Mouse (Mus musculus): Measurements from ENCODE around the gene Rbm25. TPM values are rescaled to one million over a fixed set of nuclear protein-coding genes. Genes with fewer than 3 reads are reported as not detected.

The Rbm25 gene
- polyA plus RNA-seq, 1 experiment from 2014 or later: 262 TPM

DNA sequence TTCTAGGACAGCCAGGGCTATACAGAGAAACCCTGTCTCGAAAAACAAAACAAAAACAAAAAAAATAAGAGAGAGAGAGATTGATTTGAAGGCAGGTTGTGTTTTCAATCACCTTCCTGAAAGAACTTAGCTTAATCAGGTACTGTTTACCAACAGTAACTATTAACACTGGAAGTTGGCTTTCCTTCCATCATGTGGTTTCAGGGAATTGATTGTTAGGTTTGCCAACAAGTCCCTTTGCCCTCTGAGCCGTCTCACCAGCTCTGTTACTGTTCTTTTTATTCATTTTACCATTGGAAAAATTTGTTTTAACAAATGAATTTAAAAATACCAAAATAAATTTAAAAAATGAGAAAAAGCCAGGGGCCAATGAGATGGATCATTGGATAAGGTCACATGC, 78.9 kb downstream of the Rbm25 start:
- no peak for ATAC-seq (ENCODE audit: low FRiP score)
- WGBS: 92% methylated on average over 2 of the region's 2 CpGs
- H3K9me3 ChIP-seq (ENCODE audit: control insufficient read depth, low read length): no peaks in the 10 kb centered on the region

DNA sequence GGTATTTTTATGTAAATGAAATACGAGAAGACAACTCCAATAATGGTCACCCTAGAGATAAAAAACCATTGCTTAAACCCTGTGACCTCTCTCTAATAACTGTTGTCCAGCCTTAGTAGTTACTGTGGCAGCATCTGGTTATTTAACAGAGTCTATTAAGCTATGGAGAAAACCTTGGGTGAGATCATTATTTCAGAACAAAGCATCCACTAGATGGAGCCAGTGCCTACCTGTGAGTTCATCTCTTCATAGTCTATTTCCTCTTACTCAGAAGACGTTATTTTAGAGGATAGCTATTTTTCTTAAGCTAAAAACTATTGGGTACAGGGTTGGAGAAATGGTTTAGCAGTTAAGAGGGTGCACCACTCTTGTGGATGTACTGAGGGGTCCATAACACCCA, 82.7 kb downstream of the Rbm25 start:
- DNase-seq (ENCODE audit: low spot score, missing footprints): peak; percentile 90
- H3K27ac ChIP-seq (ENCODE audit: low read depth, low read length): no peak overlapping the region
- no peaks in the 10 kb centered on the region for H3K9me3 ChIP-seq (ENCODE audit: control insufficient read depth, low read length)
- H3K36me3 ChIP-seq (ENCODE audit: control insufficient read depth, insufficient read depth, low read length): no peaks in the 10 kb centered on the region; the same call in 1 of the 2 replicates
- ATAC-seq (ENCODE audit: low FRiP score): no peak
- H3K9ac ChIP-seq (ENCODE audit: low read length): no peak overlapping the region
- H3K4me1 ChIP-seq (ENCODE audit: control insufficient read depth, insufficient read depth, low read length): no peaks in the 10 kb centered on the region
- H3K4me2 ChIP-seq: no peak overlapping the region
- no peaks in the 10 kb centered on the region for H3K27me3 ChIP-seq (ENCODE audit: control insufficient read depth, insufficient read depth, low read length)
- 65% methylated on average over 2 of the region's 2 CpGs for WGBS
- H3K4me3 ChIP-seq (ENCODE audit: low read depth, low read length): no peak overlapping the region

More for the DNA sequence above, 78.9 kb downstream of the Rbm25 start:
- H3K4me2 ChIP-seq: no peak overlapping the region
- H3K4me3 ChIP-seq (ENCODE audit: low read depth, low read length): no peak overlapping the region
- no peak overlapping the region for H3K9ac ChIP-seq (ENCODE audit: low read length)
- DNase-seq (ENCODE audit: low spot score, missing footprints): no peak
- H3K27ac ChIP-seq (ENCODE audit: low read depth, low read length): no peak overlapping the region
- no peaks in the 10 kb centered on the region; the same call in 1 of the 2 replicates for H3K36me3 ChIP-seq (ENCODE audit: control insufficient read depth, insufficient read depth, low read length)
- no peaks in the 10 kb centered on the region for H3K4me1 ChIP-seq (ENCODE audit: control insufficient read depth, insufficient read depth, low read length)
- H3K27me3 ChIP-seq (ENCODE audit: control insufficient read depth, insufficient read depth, low read length): no peaks in the 10 kb centered on the region

DNA sequence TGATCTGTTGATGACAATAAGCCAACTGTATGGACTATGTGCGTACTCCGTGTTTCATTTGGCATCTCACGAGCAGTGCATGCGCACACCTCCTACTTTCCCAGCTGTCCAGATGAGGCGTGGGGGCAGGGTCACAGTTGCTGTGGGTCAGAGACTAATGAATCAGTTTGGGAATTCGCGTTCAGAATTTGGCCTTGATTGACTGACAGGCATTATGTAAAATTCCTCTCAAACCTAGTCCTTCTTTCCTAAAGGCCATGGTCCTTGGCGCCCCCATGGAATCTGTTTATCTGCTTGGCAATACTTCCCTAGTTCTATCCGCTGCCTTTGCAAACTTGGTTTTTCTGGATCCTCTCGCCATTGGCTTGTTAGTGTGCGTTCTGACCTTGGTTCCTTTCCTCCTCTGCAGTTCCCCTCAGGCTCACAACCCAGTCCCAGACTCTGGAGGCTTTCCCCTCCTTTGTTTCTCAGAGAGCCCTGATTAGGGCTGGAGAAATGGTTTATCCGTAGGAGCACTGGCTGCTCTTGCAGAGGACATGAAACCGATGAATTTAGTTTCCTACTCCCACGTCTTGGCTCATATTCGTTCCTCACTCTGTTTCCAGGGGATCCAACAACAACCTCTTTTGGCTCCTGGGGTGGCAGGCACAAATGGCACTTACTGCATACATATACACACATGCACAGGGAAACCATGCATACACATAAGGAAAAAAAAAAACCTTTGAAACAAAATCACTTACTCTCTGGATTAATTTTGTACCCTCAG, 85.6 kb downstream of the Rbm25 start:
- no peak overlapping the region for H3K4me3 ChIP-seq (ENCODE audit: low read depth, low read length)
- no peak overlapping the region for H3K9ac ChIP-seq (ENCODE audit: low read length)
- H3K27me3 ChIP-seq (ENCODE audit: control insufficient read depth, insufficient read depth, low read length): no peaks in the 10 kb centered on the region
- 89% methylated on average over 15 of the region's 15 CpGs for WGBS
- no peak for DNase-seq (ENCODE audit: low spot score, missing footprints)
- H3K9me3 ChIP-seq (ENCODE audit: control insufficient read depth, low read length): no peaks in the 10 kb centered on the region
- ATAC-seq (ENCODE audit: low FRiP score): no peak
- H3K4me2 ChIP-seq: no peak overlapping the region
- no peak overlapping the region for H3K27ac ChIP-seq (ENCODE audit: low read depth, low read length)
- peaks cover 2% of the 10 kb centered on the region; the same call in 1 of the 2 replicates for H3K36me3 ChIP-seq (ENCODE audit: control insufficient read depth, insufficient read depth, low read length)
- no peaks in the 10 kb centered on the region for H3K4me1 ChIP-seq (ENCODE audit: control insufficient read depth, insufficient read depth, low read length)

DNA sequence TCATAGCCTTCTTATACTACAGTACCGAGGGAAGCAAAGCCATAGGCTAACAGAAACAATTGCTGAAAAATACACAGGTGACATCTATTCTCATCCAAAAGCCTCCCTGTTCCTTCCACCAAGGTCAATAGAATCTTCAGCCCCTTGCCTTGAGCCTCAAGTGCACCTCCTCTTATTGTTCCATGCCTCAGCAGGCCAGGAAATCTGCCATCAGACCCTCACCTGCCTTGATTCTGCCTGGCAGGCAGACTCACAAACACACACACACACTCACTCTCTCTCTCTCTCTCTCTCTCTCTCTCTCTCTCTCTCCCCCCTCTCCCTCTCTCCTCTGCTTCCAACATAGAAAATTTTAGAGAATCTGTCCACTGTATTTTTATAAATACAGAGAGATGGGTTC, 88.4 kb downstream of the Rbm25 start:
- H3K27me3 ChIP-seq (ENCODE audit: control insufficient read depth, insufficient read depth, low read length): no peaks in the 10 kb centered on the region
- no peak for DNase-seq (ENCODE audit: low spot score, missing footprints)
- WGBS: 100% methylated on average over 1 of the region's 1 CpGs

DNA sequence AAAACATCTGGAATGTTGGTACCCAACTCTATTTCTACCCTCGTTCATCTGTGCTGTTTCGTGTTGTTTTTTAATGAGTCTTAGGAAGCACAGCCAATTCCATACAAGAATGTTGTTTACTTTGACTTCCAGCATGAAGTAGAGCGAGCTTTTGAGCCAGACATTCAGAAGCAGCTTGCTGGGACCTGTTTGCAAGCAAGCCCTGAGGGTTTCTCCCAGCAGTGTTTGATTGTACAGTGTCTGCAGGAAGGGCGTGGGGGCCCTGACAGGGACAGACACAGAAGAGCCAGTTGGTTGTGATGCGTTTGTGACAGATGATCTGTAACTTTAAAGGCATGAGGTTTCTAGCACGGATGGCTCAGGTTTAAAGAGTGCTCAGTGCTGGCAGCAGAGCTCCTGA, 90.2 kb downstream of the Rbm25 start:
- peaks cover 7% of the 10 kb centered on the region; the same call in 1 of the 2 replicates for H3K36me3 ChIP-seq (ENCODE audit: control insufficient read depth, insufficient read depth, low read length)

More for the DNA sequence above, 88.4 kb downstream of the Rbm25 start:
- H3K27ac ChIP-seq (ENCODE audit: low read depth, low read length): no peak overlapping the region
- H3K36me3 ChIP-seq (ENCODE audit: control insufficient read depth, insufficient read depth, low read length): peaks cover 4% of the 10 kb centered on the region; the same call in 1 of the 2 replicates
- H3K9me3 ChIP-seq (ENCODE audit: control insufficient read depth, low read length): no peaks in the 10 kb centered on the region
- no peak overlapping the region for H3K4me3 ChIP-seq (ENCODE audit: low read depth, low read length)
- no peak overlapping the region for H3K9ac ChIP-seq (ENCODE audit: low read length)
- H3K4me2 ChIP-seq: no peak overlapping the region
- H3K4me1 ChIP-seq (ENCODE audit: control insufficient read depth, insufficient read depth, low read length): no peaks in the 10 kb centered on the region
- ATAC-seq (ENCODE audit: low FRiP score): no peak

DNA sequence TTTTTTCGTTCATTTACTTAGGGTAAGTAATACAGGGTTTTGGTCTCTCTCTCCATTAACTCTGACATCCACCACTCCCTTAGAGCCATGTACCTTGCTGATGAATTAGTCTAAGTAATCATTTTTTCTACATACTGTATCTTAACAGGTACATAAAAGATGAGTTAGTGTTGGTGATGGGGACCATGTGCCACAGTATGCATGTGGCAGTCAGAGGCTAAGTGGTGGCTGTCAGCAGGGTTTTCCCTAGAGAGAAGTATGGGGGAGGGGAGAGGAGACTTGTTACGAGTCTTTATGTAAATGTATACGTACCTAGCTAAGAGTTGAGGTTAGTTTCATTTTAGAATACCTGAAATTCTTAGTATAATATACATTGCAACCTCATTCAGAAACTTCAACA, 92.0 kb downstream of the Rbm25 start:
- no peak overlapping the region for H3K4me2 ChIP-seq

More for the DNA sequence above, 90.2 kb downstream of the Rbm25 start:
- Histone ChIP-seq H3K9me3 (ENCODE audit: control insufficient read depth, low read length) (no peaks in the 10 kb centered on the region), H3K4me2 (no peak overlapping the region), H3K4me3 (ENCODE audit: low read depth, low read length) (no peak overlapping the region), H3K27me3 (ENCODE audit: control insufficient read depth, insufficient read depth, low read length) (no peaks in the 10 kb centered on the region), H3K9ac (ENCODE audit: low read length) (no peak overlapping the region), H3K27ac (ENCODE audit: low read depth, low read length) (no peak overlapping the region), H3K4me1 (ENCODE audit: control insufficient read depth, insufficient read depth, low read length) (no peaks in the 10 kb centered on the region)
- 88% methylated on average over 6 of the region's 6 CpGs for WGBS
- DNase-seq (ENCODE audit: low spot score, missing footprints): no peak
- ATAC-seq (ENCODE audit: low FRiP score): no peak

DNA sequence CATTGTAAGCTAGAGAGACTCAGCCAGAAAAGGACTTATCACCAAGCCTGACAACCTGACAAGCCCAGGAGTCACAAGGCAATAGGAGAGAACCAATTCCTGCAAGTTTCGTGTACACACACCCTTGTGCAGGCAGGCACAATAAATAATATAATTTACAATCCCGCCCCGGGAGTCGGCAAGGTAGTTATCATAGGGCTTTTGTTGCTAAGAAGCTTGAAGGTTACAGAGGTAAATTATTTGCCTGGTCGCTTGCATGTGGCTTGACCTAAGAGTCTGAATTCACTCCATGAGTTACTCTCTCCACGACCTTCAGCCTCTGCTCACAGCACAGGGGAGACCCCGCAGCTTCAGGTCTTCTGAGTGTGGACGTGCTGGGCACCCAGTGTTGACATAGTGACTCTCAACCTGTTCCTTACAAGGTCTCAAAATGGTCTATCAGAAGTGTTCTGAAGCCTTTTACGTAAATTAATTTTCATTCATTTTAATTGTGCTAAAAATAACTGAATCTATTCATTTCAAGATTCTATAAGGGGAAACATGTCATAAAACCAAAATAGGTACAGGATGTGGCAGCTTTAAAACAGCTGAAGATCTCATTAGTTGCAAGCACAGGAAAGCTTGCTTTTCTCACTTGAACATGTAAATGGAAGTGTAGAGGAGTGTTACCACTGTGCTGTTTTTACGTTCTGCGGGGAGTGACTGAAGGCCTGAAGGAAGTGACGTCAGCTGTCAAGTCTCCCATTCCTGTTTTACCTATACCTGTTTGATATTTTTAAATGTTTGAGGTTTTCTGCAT, 95.7 kb downstream of the Rbm25 start:
- H3K27me3 ChIP-seq (ENCODE audit: control insufficient read depth, insufficient read depth, low read length): no peaks in the 10 kb centered on the region
- ATAC-seq (ENCODE audit: low FRiP score): no peak
- H3K9ac ChIP-seq (ENCODE audit: low read length): no peak overlapping the region
- no peak for DNase-seq (ENCODE audit: low spot score, missing footprints)
- H3K27ac ChIP-seq (ENCODE audit: low read depth, low read length): no peak overlapping the region
- WGBS: 92% methylated on average over 12 of the region's 12 CpGs
- no peaks in the 10 kb centered on the region for H3K4me1 ChIP-seq (ENCODE audit: control insufficient read depth, insufficient read depth, low read length)
- H3K9me3 ChIP-seq (ENCODE audit: control insufficient read depth, low read length): no peaks in the 10 kb centered on the region
- H3K36me3 ChIP-seq (ENCODE audit: control insufficient read depth, insufficient read depth, low read length): peaks cover 20% of the 10 kb centered on the region; the same call in 1 of the 2 replicates
- H3K4me3 ChIP-seq (ENCODE audit: low read depth, low read length): no peak overlapping the region
- H3K4me2 ChIP-seq: no peak overlapping the region

More for the DNA sequence above, 92.0 kb downstream of the Rbm25 start:
- H3K9me3 ChIP-seq (ENCODE audit: control insufficient read depth, low read length): no peaks in the 10 kb centered on the region
- WGBS: 88% methylated on average over 3 of the region's 3 CpGs
- no peaks in the 10 kb centered on the region for H3K27me3 ChIP-seq (ENCODE audit: control insufficient read depth, insufficient read depth, low read length)
- ATAC-seq (ENCODE audit: low FRiP score) (no peak), DNase-seq (ENCODE audit: low spot score, missing footprints) (no peak)
- no peak overlapping the region for H3K4me3 ChIP-seq (ENCODE audit: low read depth, low read length)
- H3K4me1 ChIP-seq (ENCODE audit: control insufficient read depth, insufficient read depth, low read length): no peaks in the 10 kb centered on the region
- H3K9ac ChIP-seq (ENCODE audit: low read length): no peak overlapping the region
- H3K27ac ChIP-seq (ENCODE audit: low read depth, low read length): no peak overlapping the region
- peaks cover 8% of the 10 kb centered on the region; the same call in 1 of the 2 replicates for H3K36me3 ChIP-seq (ENCODE audit: control insufficient read depth, insufficient read depth, low read length)

DNA sequence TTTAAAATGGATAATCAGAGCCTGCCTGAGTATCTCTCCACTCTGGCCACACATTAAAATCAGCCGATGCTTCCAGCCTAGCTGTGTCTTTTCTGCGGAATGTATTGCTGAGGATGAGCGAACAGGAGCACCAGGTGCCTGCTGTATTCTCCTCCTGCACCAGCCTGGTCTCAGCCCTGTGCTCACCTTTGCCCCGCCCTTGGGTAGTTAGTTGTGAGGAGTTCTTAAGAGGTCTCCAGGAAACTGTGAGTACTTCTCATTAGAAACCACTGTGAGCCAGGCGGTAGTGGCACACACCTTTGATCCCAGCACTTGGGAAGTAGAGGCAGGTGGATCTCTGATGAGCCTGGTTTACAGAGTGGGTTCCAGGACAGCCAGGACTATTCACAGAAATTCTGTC, 101.2 kb downstream of the Rbm25 start:
- ATAC-seq (ENCODE audit: low FRiP score): no peak
- no peak overlapping the region for H3K4me2 ChIP-seq
- no peak overlapping the region for H3K4me3 ChIP-seq (ENCODE audit: low read depth, low read length)
- no peak for DNase-seq (ENCODE audit: low spot score, missing footprints)
- H3K36me3 ChIP-seq (ENCODE audit: control insufficient read depth, insufficient read depth, low read length): peaks cover 28% of the 10 kb centered on the region
- 96% methylated on average over 5 of the region's 5 CpGs for WGBS
- H3K9ac ChIP-seq (ENCODE audit: low read length): no peak overlapping the region
- H3K27ac ChIP-seq (ENCODE audit: low read depth, low read length): no peak overlapping the region
- no peaks in the 10 kb centered on the region for H3K27me3 ChIP-seq (ENCODE audit: control insufficient read depth, insufficient read depth, low read length)
- H3K9me3 ChIP-seq (ENCODE audit: control insufficient read depth, low read length): no peaks in the 10 kb centered on the region
- no peaks in the 10 kb centered on the region for H3K4me1 ChIP-seq (ENCODE audit: control insufficient read depth, insufficient read depth, low read length)
